Mouse (Mus musculus) central nervous system, embryonic 18 days (tissue): Measurements from ENCODE around the gene Tvp23a. TPM values are rescaled to one million over a fixed set of nuclear protein-coding genes. Genes with fewer than 3 reads are reported as not detected.

Source experiments
- polyA plus RNA-seq: library from polyadenylated mRNA; depleted of rRNA; stranded (reverse); fragments of >200 nt; gene quantifications from 2 replicates; pipeline ENCODE4 v1.2.3, GENCODE M21; 2012; rRNA removed

Gene Tvp23a
- polyA plus RNA-seq: 49.6 and 51.5 TPM in 2 replicates

DNA sequence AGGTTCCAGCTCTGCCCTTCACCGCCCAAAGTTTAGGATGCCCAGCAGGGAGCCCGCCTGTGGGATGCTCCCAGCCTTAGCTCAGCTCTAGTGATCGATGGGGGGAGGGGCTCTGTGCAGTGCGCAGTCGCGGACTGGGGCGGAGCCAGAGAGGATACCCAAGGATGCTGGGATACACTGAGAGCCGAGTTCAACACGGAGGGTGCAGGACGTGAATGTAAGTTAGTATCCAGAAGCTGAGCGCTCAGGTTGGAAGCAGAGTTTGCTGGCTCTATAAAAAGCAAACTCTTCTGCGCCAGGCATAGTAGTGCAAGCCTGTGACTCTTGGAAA lies at the start of gene Tvp23a:
Gene Tvp23a, minus strand, starts transcription at position 99 of the 331 bp plus-strand sequence.

DNA sequence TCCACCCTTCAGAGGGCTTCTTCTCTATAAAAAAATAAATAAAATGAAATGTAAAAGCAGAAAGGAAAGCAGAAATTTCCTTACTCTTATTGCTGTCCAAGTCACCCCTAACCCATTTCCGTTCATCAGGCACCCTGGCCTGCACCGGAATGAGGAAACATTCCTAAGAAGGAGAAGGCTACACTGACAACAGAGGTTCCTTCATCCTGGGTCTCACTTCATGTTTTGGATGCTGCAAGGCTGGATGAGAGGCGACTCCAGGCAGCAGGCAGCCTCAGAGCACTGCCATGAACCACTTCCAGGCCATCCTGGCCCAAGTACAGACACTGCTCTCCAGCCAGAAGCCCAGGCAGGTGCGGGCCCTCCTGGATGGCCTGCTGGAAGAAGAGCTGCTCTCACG lies 32.7 kb upstream of the Tvp23a start, which contains the start of gene Ciita:
Gene Ciita, plus strand, starts transcription at position 203 of the 400 bp plus-strand sequence.

GRCm38 (mm10) chr16:10411764-10412746 lies 35.1 kb downstream of the Tvp23a start, which contains the start of gene Nubp1:
Gene Nubp1, plus strand, starts transcription at chr16:10411948.

DNA sequence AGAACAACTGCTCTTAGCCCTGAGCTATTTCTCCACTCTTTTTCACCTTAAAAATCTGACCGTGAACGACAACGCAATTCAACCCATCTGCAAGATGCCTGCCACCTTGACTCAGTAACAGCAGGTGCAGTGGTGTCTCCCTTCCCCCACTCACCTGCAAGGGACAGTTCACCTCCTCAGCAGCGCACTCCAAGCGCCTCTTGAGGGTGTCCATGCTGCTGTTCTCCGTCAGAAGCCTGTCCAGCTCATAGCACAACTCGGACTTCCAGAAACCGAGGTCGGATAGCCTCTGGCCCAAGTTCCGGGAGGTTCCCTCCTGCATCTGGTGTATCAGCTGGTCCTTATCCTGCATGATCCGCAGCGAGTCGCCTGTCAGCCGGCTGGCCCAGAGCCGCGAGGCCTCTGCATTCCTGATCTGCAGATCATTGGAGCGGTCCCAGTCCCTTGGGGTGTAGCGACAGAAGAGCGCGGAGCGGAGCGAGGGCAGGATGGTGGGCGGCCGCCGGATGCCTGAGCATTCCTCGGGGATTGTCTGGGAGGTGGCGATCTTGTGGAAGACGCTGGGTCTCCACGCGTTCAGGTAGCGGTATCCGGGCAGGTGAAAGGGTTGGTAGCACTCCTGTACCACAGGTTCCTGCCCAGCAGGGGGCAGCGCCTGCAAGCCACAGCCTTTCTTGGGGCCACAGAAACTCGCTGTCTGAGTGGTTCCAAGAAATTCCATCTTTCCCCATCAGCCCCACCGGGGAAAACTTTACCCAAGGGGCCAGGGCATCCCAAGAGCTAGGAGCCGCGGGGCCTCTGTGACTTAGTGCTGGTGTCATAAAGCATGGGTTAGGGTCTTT lies 52.2 kb downstream of the Tvp23a start, which contains the start of gene Tekt5:
Gene Tekt5, minus strand, starts transcription at position 792 of the 842 bp plus-strand sequence.

Other genes with a start within 250 kb of the Tvp23a start
- gene Emp2, start 133.4 kb downstream of the Tvp23a start, polyA plus RNA-seq: 16.9 and 19.2 TPM in 2 replicates
- 9.8 and 11.5 TPM in 2 replicates for gene Tekt5, start 51.9 kb downstream of the Tvp23a start, polyA plus RNA-seq
- gene Nubp1, start 35.4 kb downstream of the Tvp23a start, polyA plus RNA-seq: 38.0 and 40.0 TPM in 2 replicates
- 0.01 and 0.04 TPM in 2 replicates for gene Ciita, start 32.7 kb upstream of the Tvp23a start, polyA plus RNA-seq
- gene Dexi, start 95.7 kb upstream of the Tvp23a start, polyA plus RNA-seq: 30.0 and 31.4 TPM in 2 replicates
- gene Clec16a, start 98.0 kb upstream of the Tvp23a start, polyA plus RNA-seq: 29.6 and 32.2 TPM in 2 replicates